Mouse (Mus musculus) left cerebral cortex, adult 8-10 months (tissue): Measurements from ENCODE around the gene Capza1. TPM values are rescaled to one million over a fixed set of nuclear protein-coding genes. Genes with fewer than 3 reads are reported as not detected.

Experiments
- DNase-seq, 2 experiments: peaks; one replicate each; pipeline ENCODE4 v3.0.0; 2022; ENCODE audit warnings: low spot score in 2 of 2
- total RNA-seq, 4 experiments: library from RNA; stranded (reverse); gene quantifications; 2 replicates each; pipeline ENCODE4 v1.2.4; 2022

The Capza1 gene
- total RNA-seq, 4 experiments from 2014 or later, result 26.1 to 41.8 (median 33.4) TPM

DNA sequence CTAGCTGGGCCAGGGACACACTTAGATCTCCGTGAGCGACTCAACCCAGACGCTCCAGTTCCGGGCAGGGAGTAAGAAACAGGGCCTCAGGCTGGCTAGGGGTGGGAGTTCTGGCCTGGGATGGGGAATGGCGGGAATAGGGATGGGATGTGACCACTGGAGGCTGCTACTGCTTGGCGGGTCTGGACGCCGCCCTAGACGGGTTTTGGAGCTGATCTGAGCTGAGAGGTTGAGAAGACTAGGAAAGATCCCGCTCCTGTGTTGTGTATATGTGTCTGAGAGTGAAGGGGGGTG is 75.0 kb downstream of the Capza1 start:
- DNase-seq, result no peak

DNA sequence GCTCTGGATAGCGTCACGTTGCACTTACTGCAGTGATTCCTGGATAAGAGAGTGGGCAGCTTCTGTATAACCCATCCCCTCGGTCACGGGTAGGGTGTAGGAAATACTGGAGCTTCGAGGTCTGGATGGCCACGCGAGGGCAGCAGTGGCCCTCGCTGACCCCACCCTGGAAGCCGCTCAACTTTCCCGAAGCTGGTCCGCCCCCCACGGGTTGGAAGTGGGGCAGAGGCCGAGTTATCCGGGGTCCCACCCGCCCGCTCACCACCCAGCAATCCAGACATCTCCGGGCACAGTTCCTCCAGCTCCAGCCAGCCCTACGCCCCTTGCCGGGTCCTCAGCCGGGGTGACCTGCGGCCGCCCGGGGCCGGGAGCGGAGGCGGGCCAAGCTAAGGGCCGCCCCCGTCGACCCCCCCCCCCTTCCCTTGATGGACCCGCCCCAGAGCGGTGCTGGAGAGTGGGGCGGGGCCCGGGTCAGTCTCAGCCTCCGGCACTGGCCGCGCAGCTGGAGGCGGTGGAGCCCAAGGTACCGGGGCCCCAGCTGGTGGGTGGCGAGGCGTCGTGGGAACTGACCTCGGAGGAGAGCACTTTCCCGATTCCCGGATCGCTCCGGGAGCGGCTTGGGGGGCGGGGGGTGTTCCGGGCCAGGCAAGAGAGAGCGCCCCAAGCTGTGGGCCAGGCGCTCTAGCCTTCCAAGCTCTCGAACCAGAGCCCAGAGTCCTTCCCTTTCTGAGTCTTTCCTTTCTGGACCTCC is 75.6 kb downstream of the Capza1 start:
- DNase-seq, result no peak

DNA sequence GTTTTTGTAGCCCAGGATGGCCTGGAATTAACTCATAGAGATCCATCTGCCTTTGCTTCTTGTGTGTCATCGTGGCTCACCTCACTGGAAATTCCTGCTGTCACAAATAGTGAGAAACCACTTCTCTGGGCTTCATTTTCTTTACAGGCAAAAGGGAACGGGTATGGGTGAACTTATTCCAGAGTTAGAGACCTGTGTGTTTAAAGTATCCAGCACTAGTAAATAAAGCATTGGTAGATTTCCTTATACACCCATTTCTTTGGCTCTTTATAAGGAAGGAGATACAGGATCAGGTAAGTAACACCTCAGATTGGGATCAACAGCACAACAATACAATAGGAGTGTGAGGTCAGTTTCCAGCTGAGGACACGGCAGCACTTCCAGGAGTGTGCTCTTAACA is 76.2 kb downstream of the Capza1 start, which contains the start of gene Rhoc:
Gene Rhoc, plus strand, starts transcription at position 301 of the 400 bp plus-strand sequence.
- DNase-seq, result no peak

DNA sequence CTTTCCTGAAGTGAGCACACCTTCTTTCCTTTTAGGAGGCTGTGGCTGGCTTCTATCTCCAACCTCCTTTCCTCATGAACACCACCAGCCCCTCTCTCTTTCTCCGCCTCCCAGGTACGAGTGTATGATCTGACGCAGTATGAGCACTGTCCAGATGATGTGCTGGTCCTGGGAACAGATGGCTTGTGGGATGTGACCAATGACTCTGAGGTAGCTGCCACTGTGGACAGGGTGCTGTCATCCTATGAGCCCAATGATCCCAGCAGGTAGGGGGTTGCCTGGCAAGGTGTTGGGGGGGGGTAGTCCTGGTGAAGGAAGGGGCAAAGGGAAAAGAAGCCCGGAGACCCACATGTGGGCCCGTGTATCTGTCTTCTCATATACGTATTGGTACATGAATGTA is 79.0 kb downstream of the Capza1 start:
- no peak for DNase-seq

DNA sequence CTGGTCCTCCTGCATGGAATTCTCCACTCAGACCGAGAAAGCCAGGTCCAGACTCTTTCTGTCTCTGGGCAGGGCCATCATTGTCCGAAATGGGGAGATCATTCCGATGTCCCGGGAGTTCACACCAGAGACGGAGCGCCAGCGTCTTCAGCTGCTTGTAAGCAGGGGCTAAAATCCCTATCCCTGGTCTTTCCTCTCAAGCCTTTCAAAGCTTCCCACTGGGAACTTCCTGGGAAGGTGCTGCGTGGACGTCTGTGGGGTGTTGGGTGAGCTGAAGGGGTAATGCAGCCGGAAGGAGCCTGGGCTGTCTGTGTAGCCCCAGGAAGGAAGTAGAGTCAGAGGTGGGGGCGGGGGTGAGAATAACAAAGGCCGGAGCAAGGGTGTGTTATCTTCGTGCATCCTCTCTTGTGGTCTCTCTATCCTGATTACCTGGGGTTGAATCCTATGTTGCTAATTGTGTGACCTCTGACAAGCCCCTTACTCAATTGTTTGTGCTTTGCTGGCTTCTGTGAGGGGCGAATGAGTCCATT is 80.3 kb downstream of the Capza1 start:
- DNase-seq, result no peak

DNA sequence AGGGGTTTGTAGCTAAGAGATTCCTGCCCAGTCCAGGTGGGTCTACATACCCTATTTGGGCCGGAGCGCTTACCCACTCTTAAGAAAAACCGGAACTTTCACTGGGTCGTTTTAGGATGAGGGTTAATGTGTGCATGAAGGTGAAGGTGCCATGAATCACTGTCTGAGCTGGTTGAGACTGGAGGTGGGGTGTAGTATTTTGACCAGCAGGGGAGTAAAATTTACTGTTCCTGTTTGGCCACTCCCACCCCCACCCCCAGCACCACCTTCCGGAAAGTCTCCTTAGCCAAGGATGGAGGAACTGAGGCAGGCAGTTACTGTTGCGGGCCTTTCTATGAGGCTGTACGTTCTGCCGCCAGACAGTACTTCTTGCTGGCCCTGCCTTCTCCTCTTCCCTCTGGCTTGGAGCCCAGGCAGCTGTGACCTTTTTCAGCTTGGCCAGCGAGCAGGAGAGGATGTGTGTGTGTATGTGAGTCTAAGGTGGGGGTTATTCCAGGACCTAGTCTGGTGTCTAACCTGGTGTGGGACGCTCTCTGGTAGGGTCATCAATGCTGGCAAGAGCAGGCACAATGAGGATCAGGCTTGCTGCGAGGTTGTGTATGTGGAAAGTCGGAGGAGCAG is 82.1 kb downstream of the Capza1 start:
- DNase-seq, result no peak

DNA sequence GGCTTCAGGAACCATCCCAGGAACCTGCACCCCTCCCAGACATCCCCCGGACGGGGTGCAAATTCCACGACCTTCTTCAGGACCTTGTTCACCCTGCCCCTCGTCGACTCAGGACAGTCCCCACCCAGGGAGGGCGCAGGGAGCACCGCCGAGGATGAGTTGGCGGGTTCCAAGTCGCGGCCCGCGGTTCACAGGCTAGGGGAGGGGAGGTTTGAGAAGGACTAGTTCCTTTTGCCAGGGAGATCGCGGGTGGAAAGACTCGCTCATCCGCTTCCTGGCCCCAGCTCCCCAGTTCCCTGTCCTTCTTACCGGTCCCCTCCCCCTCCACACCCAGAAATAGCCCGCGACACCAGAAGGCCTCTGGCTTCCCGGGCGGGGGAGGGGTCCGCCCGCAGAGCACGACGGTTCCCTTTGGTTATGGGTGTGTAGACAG is 82.8 kb downstream of the Capza1 start, which contains the start of gene Fam19a3:
Gene Fam19a3, minus strand, starts transcription at position 370 of the 433 bp plus-strand sequence.
- no peak for DNase-seq

DNA sequence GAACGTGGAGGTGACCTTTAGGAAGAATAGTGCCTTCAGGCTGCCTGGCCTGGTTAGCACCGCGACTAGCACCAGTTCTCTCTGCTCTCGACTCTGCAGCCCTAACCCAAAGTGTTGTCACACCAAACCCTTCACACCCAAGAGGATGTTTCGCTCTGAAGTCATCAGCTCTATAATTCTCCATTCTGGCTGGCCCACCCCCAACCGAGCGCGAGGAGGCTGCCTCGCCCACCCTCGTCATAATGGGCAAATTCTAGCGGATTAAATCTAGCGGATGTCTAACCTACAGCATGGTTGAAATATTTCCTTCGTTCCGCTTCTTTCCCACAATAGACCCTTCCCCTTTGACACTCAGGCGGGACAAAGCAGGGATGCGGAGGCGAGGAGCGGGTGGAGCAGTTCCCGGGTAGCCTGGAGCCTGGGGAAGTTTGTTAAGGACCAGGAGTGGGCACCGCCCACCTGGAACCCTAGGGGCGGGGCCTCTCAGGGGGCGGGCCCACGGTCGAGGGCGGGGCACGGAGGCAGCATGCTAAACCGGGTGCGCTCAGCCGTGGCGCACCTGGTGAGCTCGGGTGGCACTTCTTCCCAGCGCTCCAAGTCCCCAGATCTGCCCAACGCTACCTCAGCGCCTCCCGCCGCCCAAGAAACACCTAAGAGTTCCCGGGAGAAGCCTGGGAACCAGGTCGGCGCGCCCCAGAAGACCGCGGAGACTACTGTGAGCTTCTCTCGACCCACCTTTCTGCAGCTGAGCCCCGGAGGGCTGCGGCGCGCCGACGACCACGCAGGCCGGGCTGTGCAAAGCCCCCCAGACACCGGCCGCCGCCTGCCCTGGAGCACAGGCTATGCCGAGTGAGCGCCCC is 83.5 kb downstream of the Capza1 start, which contains the start of gene Ppm1j:
Gene Ppm1j, plus strand, starts transcription at position 496 of the 860 bp plus-strand sequence.
- DNase-seq, result no peak

DNA sequence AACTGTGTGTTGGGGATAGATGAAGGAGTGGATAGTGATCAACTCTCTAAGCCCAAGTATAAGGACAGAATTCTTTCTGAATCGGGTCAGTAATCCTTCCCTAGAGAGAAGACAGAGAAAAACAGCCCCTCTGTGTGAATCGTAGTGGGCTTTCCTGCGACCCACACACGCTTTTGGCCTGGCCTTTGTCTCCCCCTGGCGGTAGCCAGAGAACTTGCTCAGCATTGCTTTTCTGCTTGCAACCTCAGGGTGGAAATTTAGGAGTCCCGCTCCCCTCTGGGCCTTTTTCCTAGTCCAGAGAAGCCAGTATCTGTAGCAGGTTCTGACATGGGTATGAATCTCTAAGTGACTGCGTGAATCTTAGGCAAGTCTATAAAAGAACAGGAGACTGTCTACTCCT is 84.4 kb downstream of the Capza1 start:
- DNase-seq, result no peak

DNA sequence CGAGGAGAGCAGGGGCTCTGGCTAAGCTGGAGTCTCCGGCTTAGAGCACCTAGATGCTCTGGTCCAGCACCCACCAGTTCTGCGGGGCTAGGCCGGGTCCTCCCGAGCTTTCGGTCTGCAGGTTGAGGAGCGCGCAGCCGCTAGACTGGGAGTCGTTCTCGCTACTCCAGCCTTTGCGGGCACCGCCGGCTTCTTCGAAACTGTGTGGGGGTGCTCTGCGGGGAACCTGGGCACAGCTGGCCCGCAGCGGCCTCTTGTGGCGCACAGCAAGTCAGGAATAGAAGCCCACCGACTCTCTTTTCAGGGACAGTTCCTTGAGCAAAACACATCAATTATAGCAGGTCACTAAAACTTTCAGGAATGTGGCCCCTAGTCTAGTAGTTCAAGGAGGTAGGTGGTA is 87.0 kb downstream of the Capza1 start:
- DNase-seq, result no peak

DNA sequence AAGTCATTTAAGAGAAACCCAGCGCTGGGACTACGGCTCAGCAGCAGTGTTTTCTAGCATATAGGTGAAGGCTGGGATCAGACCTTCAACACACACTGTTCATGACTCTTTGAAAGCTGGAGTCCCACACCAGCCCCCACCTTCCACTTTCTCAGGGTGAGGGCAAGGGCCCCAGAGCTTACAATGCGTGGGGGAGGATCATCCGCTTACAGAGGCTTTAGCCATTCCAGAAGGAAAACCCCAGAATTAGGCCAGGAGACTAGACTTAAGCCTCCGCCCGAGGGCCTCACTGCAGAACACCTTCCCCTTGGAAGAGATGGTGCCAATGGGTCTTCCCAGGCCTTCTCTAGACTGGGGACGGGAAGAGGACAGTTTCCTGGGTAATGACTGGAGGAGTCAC is 91.0 kb downstream of the Capza1 start:
- no peak for DNase-seq

Other genes starting within 250 kb of the Capza1 start
- gene Slc16a1, start 225.8 kb downstream of the Capza1 start, total RNA-seq, result 10 to 100 TPM; 19.6 to 26.0 (median 21.9) TPM
- 1 to 10 TPM in 3 of 4 experiments, under 1 TPM in 1; 0.70 to 1.3 (median 1.1) TPM for gene Ppm1j, start 83.4 kb downstream of the Capza1 start, total RNA-seq
- under 1 TPM; 0.08 to 0.49 (median 0.23) TPM for gene Fam19a3, start 82.7 kb downstream of the Capza1 start, total RNA-seq
- gene Rhoc, start 76.1 kb downstream of the Capza1 start, total RNA-seq, result 10 to 100 TPM; 27.8 to 37.9 (median 30.3) TPM
- gene Mov10, start 45.9 kb downstream of the Capza1 start, total RNA-seq, result 10 to 100 TPM in 2 of 4 experiments, 1 to 10 TPM in 2; 8.4 to 12.5 (median 9.4) TPM
- gene St7l, start 500 bp downstream of the Capza1 start, total RNA-seq, result 10 to 100 TPM; 32.3 to 49.5 (median 38.6) TPM
- 1 to 10 TPM; 1.5 to 1.6 (median 1.6) TPM for gene Wnt2b, start 97.4 kb upstream of the Capza1 start, total RNA-seq
- 10 to 100 TPM; 25.6 to 34.7 (median 29.9) TPM for gene Cttnbp2nl, start 188.6 kb upstream of the Capza1 start, total RNA-seq
- not detected for gene 4930564D02Rik, start 202.3 kb upstream of the Capza1 start, total RNA-seq